Mouse (Mus musculus) G1E (cell line): ENCODE measurements around the gene Psme1. TPM values are rescaled to one million over a fixed set of nuclear protein-coding genes. Genes with fewer than 3 reads are reported as not detected.

Source experiments
- ATAC-seq: 2 replicates; pipeline ENCODE4 v1.8.0; 2016; ENCODE audit warnings: mild to moderate bottlenecking; ENCODE audit not compliant: insufficient number of reproducible peaks, poor library complexity, low FRiP score, severe bottlenecking; ENCODE audit errors: extremely low read depth
- DNase-seq: peaks from one replicate; pipeline ENCODE4 v3.0.0; 2012; ENCODE audit warnings: low spot score
- H3K27me3 ChIP-seq: 2 replicates; pipeline ENCODE4 v1.6.1; 2012; ENCODE audit warnings: mild to moderate bottlenecking, low read length, inconsistent platforms; ENCODE audit not compliant: insufficient read depth
- H3K36me3 ChIP-seq: replicated peaks from 2 replicates; pipeline ENCODE3; 2012; ENCODE audit warnings: mild to moderate bottlenecking, inconsistent platforms
- H3K4me1 ChIP-seq: 2 replicates; pipeline ENCODE4 v1.6.1; 2012; ENCODE audit warnings: low read depth, low read length, inconsistent platforms, mixed read lengths; ENCODE audit not compliant: insufficient read depth
- H3K4me3 ChIP-seq: 2 replicates; pipeline ENCODE4 v1.5.1; 2012; ENCODE audit warnings: low read depth, mild to moderate bottlenecking, inconsistent platforms, low read length, moderate library complexity, mixed read lengths
- H3K9me3 ChIP-seq: replicated peaks from 2 replicates; pipeline ENCODE4 v1.6.1; 2012; ENCODE audit warnings: inconsistent platforms
- CTCF ChIP-seq: IDR thresholded peaks from 2 replicates; pipeline ENCODE4 v1.5.1; 2012; ENCODE audit warnings: low read depth, low read length, inconsistent platforms, mixed read lengths
- GATA1 ChIP-seq: IDR thresholded peaks from 2 replicates; pipeline ENCODE4 v1.6.1; 2012; ENCODE audit warnings: borderline replicate concordance, low read length, inconsistent platforms, mixed read lengths
- GATA2 ChIP-seq: IDR thresholded peaks from 2 replicates; pipeline ENCODE4 v1.6.1; 2012; ENCODE audit warnings: low read depth, low read length, inconsistent platforms, borderline replicate concordance
- POLR2AphosphoS5 ChIP-seq: IDR thresholded peaks from 2 replicates; pipeline ENCODE4 v1.6.1; 2012; ENCODE audit warnings: low read depth, low read length, inconsistent platforms; ENCODE audit not compliant: insufficient replicate concordance
- TAL1 ChIP-seq: conservative IDR thresholded peaks from 2 replicates; pipeline ENCODE4 v1.6.1; 2012; ENCODE audit warnings: low read depth, low read length, inconsistent platforms, mixed read lengths
- polyA plus RNA-seq: library from polyadenylated mRNA; stranded (reverse); fragments of >175 nt; gene quantifications from 2 replicates; pipeline ENCODE4 v1.2.3, GENCODE M21; 2012
- total RNA-seq, 2 experiments: library from RNA; stranded (forward) in 1 of 2; stranded (reverse) in 1 of 2; fragments of 200-1000 nt in 1 of 2; fragments of >200 nt in 1 of 2; fragmentation: Nextera tagmentation in 1 of 2; gene quantifications; 2 replicates each; pipeline ENCODE4 v1.2.3; 2014 to 2017

Psme1 gene
- total and polyA plus RNA-seq, 3 experiments, result 141 to 598 (median 212) TPM

GRCm38 (mm10) chr14:55578668-55579269, 846 bp downstream of the Psme1 start:
- Histone ChIP-seq H3K4me3 (peak overlapping the region; percentile 79), H3K9me3 (no peaks in the 10 kb centered on the region), H3K27me3 (no peaks in the 10 kb centered on the region; the same call in 1 of the 2 replicates), H3K36me3 (peaks cover 40% of the 10 kb centered on the region), H3K4me1 (peaks cover 72% of the 10 kb centered on the region)
- ATAC-seq (peak; percentile 25; the same call in 1 of the 2 replicates), DNase-seq (peak; percentile 29)
- no peak for TF ChIP-seq CTCF
- TF ChIP-seq POLR2AphosphoS5, result no peak
- no peak for TF ChIP-seq GATA2
- no peak for TF ChIP-seq GATA1
- no peak for TF ChIP-seq TAL1

GRCm38 (mm10) chr14:55579511-55580496, 1.9 kb downstream of the Psme1 start:
- TF ChIP-seq POLR2AphosphoS5 (no peak), CTCF (no peak), GATA2 (no peak)
- Histone ChIP-seq H3K4me1 (peaks cover 75% of the 10 kb centered on the region), H3K4me3 (peak overlapping the region; percentile 79; the same call in 1 of the 2 replicates), H3K9me3 (no peaks in the 10 kb centered on the region), H3K27me3 (no peaks in the 10 kb centered on the region; the same call in 1 of the 2 replicates), H3K36me3 (peaks cover 40% of the 10 kb centered on the region)
- DNase-seq (no peak), ATAC-seq (no peak)

- H3K27me3 ChIP-seq, result no peaks in the 10 kb centered on the region
- H3K4me3 ChIP-seq, result no peak overlapping the region
- ATAC-seq (no peak), DNase-seq (no peak)
- H3K4me1 ChIP-seq, result peaks cover 77% of the 10 kb centered on the region
- no peak for TF ChIP-seq TAL1
- TF ChIP-seq CTCF, result no peak
- TF ChIP-seq GATA2, result no peak
- H3K36me3 ChIP-seq, result peaks cover 40% of the 10 kb centered on the region
- H3K9me3 ChIP-seq, result no peaks in the 10 kb centered on the region
These were observed 2.8 kb downstream of the Psme1 start for GRCm38 (mm10) chr14:55580731-55581130.

GRCm38 (mm10) chr14:55581981-55582681, 4.2 kb downstream of the Psme1 start:
- H3K4me3 ChIP-seq, result no peak overlapping the region
- peaks cover 80% of the 10 kb centered on the region for H3K4me1 ChIP-seq
- TF ChIP-seq CTCF (peak; percentile 13; the same call in 1 of the 2 replicates), GATA1 (no peak)
- no peaks in the 10 kb centered on the region for H3K27me3 ChIP-seq
- DNase-seq (no peak), ATAC-seq (no peak)
- H3K9me3 ChIP-seq, result no peaks in the 10 kb centered on the region
- peaks cover 43% of the 10 kb centered on the region for H3K36me3 ChIP-seq

- Histone ChIP-seq H3K4me1 (peaks cover 80% of the 10 kb centered on the region), H3K27me3 (no peaks in the 10 kb centered on the region), H3K9me3 (no peaks in the 10 kb centered on the region), H3K36me3 (peaks cover 62% of the 10 kb centered on the region), H3K4me3 (peak overlapping the region; percentile 90)
- TF ChIP-seq CTCF (no peak), GATA2 (no peak), POLR2AphosphoS5 (no peak), TAL1 (no peak), GATA1 (no peak)
- DNase-seq, result no peak
- no peak for ATAC-seq
These were observed 6.4 kb downstream of the Psme1 start for GRCm38 (mm10) chr14:55584303-55584701.

GRCm38 (mm10) chr14:55584702-55585565, 7.0 kb downstream of the Psme1 start, which contains the start of gene Emc9:
Gene Emc9, minus strand, starts transcription at chr14:55585302.
- DNase-seq, result peak; percentile 90
- no peaks in the 10 kb centered on the region for H3K9me3 ChIP-seq
- H3K27me3 ChIP-seq, result no peaks in the 10 kb centered on the region
- peaks cover 61% of the 10 kb centered on the region for H3K36me3 ChIP-seq
- no peak for TF ChIP-seq TAL1
- TF ChIP-seq GATA2, result no peak
- no peak for TF ChIP-seq POLR2AphosphoS5
- TF ChIP-seq GATA1, result no peak
- no peak for TF ChIP-seq CTCF
- H3K4me3 ChIP-seq, result peak within 1 kb of the TSS; percentile 90
- peak; percentile 76 for ATAC-seq
- H3K4me1 ChIP-seq, result peaks cover 80% of the 10 kb centered on the region
